Mouse (Mus musculus) E14TG2a.4 (cell line): ENCODE measurements around the gene Apba2.

Experiments used
- H3K27me3 ChIP-seq: 2 replicates; pipeline ENCODE4 v1.6.1; 2014; ENCODE audit warnings: low read length, control low read depth; ENCODE audit not compliant: insufficient read depth
- H3K36me3 ChIP-seq: 2 replicates; pipeline ENCODE4 v1.6.1; 2014; ENCODE audit warnings: low read length, control low read depth; ENCODE audit not compliant: insufficient read depth
- H3K4me1 ChIP-seq: replicated peaks from 2 replicates; pipeline ENCODE4 v1.6.1; 2014; ENCODE audit warnings: low read depth, low read length, control low read depth
- H3K4me3 ChIP-seq: replicated peaks from 2 replicates; pipeline ENCODE4 v1.5.1; 2014; ENCODE audit warnings: mild to moderate bottlenecking, low read length
- H3K9me3 ChIP-seq: 2 replicates; pipeline ENCODE4 v1.6.1; 2014; ENCODE audit warnings: low read length, control low read depth
- CTCF ChIP-seq: conservative IDR thresholded peaks from 2 replicates; pipeline ENCODE4 v1.5.1; 2014; ENCODE audit warnings: low read length
- NANOG ChIP-seq: IDR thresholded peaks from 2 replicates; pipeline ENCODE4 v1.6.1; 2014; ENCODE audit warnings: borderline replicate concordance, low read length, mixed read lengths
- POU5F1 ChIP-seq: IDR thresholded peaks from 2 replicates; pipeline ENCODE4 v1.6.1; 2014; ENCODE audit warnings: low read length, borderline replicate concordance

Gene Apba2

DNA sequence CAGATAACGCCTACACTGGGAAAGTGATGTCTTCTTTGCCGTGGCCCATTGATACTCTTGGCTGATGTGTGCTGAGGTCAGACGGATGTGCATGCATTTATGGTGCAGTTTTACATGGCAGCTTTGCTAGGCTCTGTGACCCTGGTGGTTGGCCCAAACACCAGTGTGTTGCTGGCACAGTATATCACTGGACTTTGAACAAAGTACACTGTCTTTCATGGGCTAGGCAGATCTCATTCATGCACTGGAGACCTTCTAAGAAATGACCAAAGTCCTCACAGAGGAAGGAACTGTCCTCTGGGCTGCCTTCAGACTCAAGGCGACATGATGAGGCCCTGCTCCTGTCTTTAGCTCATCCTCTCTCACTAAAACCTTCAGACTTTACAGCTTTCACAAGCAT, 166.5 kb downstream of the Apba2 start:
- H3K27me3 ChIP-seq = no peaks in the 10 kb centered on the region
- no peak for TF ChIP-seq POU5F1
- TF ChIP-seq NANOG = no peak
- no peak for TF ChIP-seq CTCF
- H3K4me1 ChIP-seq = no peaks in the 10 kb centered on the region
- no peaks in the 10 kb centered on the region for H3K36me3 ChIP-seq
- H3K9me3 ChIP-seq = no peaks in the 10 kb centered on the region
- H3K4me3 ChIP-seq = no peak overlapping the region

DNA sequence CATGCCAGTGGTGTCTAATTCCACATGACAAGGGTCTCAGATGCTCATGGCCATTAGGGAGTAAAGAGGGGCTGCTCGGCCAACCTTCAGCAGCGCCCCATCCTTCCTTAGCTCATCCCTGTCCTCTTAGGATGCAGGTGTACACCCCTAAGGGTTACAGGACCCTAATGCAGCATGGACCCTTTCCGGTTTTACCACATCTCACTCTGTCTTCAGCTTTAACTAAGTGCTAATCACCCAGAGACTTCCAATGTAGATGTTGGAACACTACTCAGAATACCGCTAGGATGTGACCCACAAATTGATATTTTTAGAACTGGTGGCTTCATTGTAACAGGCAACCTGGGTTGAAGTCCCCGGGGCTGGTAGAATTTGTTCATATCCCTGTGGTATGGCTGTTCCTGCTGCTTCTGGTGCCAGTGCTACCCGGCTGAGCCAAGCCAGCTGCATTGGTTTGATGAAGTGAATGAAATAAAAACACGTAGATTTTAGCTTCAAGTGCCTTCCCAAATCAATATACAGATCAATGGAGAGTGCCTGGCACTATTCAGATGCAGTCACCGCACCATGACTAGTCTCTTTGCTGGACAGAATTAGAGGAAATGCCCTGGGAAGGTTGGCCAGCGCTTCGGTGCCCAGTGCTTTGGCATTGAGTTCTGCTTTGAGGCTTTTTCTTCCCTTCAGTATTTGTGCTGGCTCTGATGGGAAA, 178.4 kb downstream of the Apba2 start:
- Histone ChIP-seq H3K27me3 (no peaks in the 10 kb centered on the region), H3K4me3 (no peak overlapping the region), H3K9me3 (no peaks in the 10 kb centered on the region), H3K4me1 (no peaks in the 10 kb centered on the region), H3K36me3 (no peaks in the 10 kb centered on the region)
- TF ChIP-seq CTCF = no peak
- no peak for TF ChIP-seq NANOG
- TF ChIP-seq POU5F1 = no peak

DNA sequence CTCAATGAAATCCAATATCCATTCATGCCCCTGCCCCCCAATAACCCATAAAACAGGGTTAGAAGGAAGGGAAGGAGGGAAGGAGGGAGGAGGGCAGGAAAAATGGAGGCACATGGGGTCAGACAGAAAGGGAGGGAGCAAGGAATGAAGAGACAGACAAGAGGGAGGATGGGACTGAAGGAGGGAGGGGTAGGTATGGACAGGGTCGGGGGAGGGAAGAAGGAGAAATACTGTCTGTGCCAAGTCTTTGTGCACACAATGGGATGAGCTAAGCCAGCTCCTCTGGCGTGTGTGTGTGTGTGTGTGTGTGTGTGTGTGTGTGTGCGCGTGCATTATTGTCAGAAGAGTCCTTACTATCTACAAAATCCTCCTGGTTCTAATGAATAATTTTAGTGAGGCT, 183.4 kb downstream of the Apba2 start:
- no peaks in the 10 kb centered on the region for H3K27me3 ChIP-seq

DNA sequence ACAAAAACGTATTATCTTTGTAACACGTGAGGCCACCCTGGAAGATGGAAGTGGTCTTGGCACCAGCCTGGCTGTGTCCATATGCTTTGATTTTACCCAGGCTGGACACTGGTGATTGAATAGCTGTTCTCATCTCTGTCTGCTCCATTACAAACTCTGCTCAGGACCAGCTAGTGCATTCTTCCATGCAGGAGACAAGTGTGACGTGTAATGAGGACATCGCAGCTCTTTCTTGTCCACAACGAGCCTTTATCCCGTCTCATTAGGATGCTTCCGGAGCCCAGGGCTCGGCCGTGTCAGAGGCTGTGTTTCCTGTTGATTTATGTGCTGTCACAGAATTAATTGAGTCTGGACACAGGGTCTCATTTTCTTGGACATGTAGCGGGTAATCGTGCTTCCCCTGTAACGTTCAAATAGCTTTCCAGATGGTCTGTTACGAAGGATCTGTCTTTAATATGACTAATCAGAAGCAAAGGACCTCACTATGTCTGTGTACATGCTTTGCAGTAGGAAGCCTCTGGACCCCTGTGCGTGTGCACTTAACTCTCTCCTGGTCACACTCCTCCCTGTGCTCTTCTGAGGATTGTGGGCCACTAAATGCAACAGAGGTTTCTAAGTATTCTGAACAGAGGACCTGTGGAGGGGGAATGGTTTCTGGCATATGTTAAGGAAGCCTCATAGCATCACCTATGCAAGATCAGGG, 186.8 kb downstream of the Apba2 start:
- Histone ChIP-seq H3K4me1 (no peaks in the 10 kb centered on the region), H3K36me3 (no peaks in the 10 kb centered on the region), H3K4me3 (no peak overlapping the region), H3K9me3 (no peaks in the 10 kb centered on the region), H3K27me3 (no peaks in the 10 kb centered on the region)
- TF ChIP-seq CTCF (no peak), POU5F1 (no peak), NANOG (no peak)

More for the DNA sequence above, 183.4 kb downstream of the Apba2 start:
- H3K9me3 ChIP-seq = no peaks in the 10 kb centered on the region
- TF ChIP-seq POU5F1 (no peak), NANOG (no peak), CTCF (no peak)
- H3K4me1 ChIP-seq = no peaks in the 10 kb centered on the region
- no peak overlapping the region for H3K4me3 ChIP-seq
- no peaks in the 10 kb centered on the region for H3K36me3 ChIP-seq

DNA sequence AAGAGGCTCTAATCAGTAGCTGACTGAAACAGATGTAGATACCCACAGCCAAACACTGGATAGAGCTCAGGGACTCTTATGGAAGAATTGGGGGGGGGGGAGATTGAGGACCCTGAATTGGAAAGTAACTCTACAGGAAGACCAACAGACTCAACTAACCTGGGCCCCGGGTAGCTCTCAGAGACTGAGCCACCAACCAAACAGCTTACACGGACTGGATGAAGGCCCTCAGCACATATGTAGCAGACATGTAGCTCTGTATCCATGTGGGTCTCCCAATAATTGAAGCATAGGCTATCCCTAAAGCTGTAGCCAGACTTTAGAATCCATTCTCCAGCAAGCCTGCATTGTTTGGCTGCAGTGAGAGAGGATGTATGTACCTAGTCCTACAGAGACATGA, 190.3 kb downstream of the Apba2 start:
- no peaks in the 10 kb centered on the region for H3K4me1 ChIP-seq
- H3K9me3 ChIP-seq = no peaks in the 10 kb centered on the region
- TF ChIP-seq NANOG = no peak
- TF ChIP-seq CTCF = no peak
- no peak for TF ChIP-seq POU5F1
- no peaks in the 10 kb centered on the region for H3K36me3 ChIP-seq
- no peaks in the 10 kb centered on the region for H3K27me3 ChIP-seq
- H3K4me3 ChIP-seq = no peak overlapping the region

DNA sequence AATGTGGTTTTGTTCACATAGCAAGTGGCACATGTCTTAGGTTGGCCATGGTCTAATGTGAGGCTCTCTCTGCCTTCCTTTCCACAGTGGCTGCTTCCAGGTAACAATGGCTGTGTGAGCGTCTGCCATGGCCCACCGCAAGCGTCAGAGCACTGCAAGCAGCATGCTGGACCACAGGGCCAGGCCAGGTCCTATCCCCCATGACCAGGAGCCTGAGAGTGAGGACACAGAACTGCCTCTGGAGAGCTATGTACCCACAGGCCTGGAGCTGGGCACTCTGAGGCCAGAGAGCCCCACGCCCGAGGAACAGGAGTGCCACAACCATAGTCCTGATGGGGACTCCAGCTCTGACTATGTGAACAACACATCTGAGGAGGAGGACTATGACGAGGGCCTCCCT, 193.4 kb downstream of the Apba2 start:
- Histone ChIP-seq H3K4me1 (no peaks in the 10 kb centered on the region), H3K4me3 (no peak overlapping the region), H3K36me3 (no peaks in the 10 kb centered on the region), H3K9me3 (no peaks in the 10 kb centered on the region), H3K27me3 (no peaks in the 10 kb centered on the region)
- no peak for TF ChIP-seq CTCF
- TF ChIP-seq POU5F1 = no peak
- TF ChIP-seq NANOG = no peak

DNA sequence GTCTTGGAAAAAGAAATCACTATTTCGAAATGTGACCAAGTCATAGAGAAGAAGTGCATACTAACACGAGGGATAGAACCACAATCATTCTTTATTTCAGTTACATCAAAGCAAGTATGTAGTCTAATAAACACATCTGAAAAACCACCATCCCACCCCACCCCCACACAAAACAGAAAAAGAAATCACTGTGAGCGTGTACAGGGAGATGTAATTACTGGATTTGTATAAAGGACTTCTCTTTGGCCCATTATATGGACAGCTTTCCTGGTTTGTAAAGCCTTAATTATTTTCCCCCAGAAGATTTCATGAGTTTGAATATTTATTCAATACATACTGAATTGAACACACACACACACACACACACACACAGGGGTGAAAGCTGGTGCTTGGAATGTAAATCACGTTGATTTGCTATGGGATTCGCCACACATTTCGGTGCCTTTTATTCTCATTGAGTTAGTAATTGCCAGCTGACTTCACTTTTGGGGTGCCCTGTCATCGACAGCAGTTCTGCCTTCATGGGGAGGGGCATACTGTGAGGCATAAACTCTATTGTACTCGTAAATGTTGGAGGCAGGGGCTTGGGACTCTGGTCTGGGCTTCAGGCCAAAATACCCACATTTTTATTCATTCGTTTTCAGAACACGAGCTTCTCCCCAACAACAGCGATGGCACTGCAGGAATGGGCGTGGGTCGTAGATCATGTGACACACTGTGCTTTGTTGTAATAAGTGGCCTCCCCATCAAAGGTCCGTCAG, 195.2 kb downstream of the Apba2 start:
- Histone ChIP-seq H3K27me3 (no peaks in the 10 kb centered on the region), H3K9me3 (no peaks in the 10 kb centered on the region), H3K4me3 (no peak overlapping the region), H3K36me3 (no peaks in the 10 kb centered on the region), H3K4me1 (no peaks in the 10 kb centered on the region)
- TF ChIP-seq POU5F1 (no peak), NANOG (no peak), CTCF (no peak)

DNA sequence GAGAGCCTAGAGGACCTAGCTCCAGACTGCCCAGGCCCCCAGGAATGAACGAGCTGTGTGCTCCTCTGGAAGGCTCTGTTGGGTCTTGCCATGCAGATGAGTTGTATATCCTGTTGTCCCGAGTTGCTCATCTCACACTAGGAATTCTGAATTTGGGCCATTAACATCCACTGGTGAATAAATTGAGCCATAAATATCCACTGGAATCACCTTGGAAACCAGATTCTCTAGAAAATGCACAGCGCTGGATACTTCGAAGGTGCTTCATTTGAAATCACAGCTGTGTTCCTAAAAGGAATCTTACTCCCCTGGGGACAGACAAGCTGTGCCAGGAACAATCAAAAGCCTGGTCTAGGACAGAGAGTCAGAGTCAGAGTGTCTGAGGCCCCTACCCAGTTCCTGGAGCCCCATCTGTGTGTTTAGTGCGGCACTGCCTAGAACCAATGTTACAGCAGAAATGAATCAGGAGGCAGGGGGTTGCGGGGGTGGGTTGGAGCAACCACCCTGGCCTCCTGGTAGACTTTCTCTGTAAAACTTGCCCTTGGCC, 196.4 kb downstream of the Apba2 start:
- Histone ChIP-seq H3K9me3 (no peaks in the 10 kb centered on the region), H3K4me3 (no peak overlapping the region), H3K27me3 (no peaks in the 10 kb centered on the region), H3K4me1 (no peaks in the 10 kb centered on the region), H3K36me3 (no peaks in the 10 kb centered on the region)
- TF ChIP-seq CTCF = no peak
- no peak for TF ChIP-seq NANOG
- no peak for TF ChIP-seq POU5F1
